Mouse (Mus musculus) retina, embryonic 14.5 days (tissue): ENCODE measurements around the gene Mib2.

ENCODE experiments used
- DNase-seq: peaks from one replicate; pipeline ENCODE4 v3.0.0-alpha.2; 2015; ENCODE audit warnings: low spot score

Gene Mib2

GRCm38 (mm10) chr4:155618321-155618720, 50.7 kb downstream of the Mib2 start:
- DNase-seq, result no peak

GRCm38 (mm10) chr4:155613264-155613663, 55.7 kb downstream of the Mib2 start:
- no peak for DNase-seq

- no peak for DNase-seq
Observed at GRCm38 (mm10) chr4:155611860-155612259, 57.1 kb downstream of the Mib2 start.

GRCm38 (mm10) chr4:155606825-155607224, 62.2 kb downstream of the Mib2 start:
- no peak for DNase-seq

- DNase-seq, result no peak
Observed at GRCm38 (mm10) chr4:155605132-155605531, 63.9 kb downstream of the Mib2 start.
